Mouse (Mus musculus) heart, postnatal 0 days (tissue): ENCODE measurements around the gene Sun2. TPM values are rescaled to one million over a fixed set of nuclear protein-coding genes. Genes with fewer than 3 reads are reported as not detected.

Experiments
- ATAC-seq: fragments of 200-750 bp; cut with Nextera tagmentation; 2 replicates; pipeline ENCODE4 v1.8.0; 2017; ENCODE audit warnings: low read depth, moderate number of reproducible peaks, moderate library complexity; ENCODE audit not compliant: insufficient read depth
- DNase-seq: peaks from one replicate; pipeline ENCODE4 v3.0.0-alpha.2; 2016; ENCODE audit warnings: low spot score
- H3K27ac ChIP-seq: fragments of 300-500 bp; sonication (generic); 2 replicates; pipeline ENCODE4 v1.5.1; 2014; ENCODE audit warnings: low read depth, mild to moderate bottlenecking
- H3K27me3 ChIP-seq: fragments of 300-500 bp; sonication (generic); 2 replicates; pipeline ENCODE4 v1.6.1; 2014; ENCODE audit warnings: low read length, mixed read lengths; ENCODE audit not compliant: control insufficient read depth, insufficient read depth
- H3K36me3 ChIP-seq: fragments of 300-500 bp; sonication (generic); replicated peaks from 2 replicates; pipeline ENCODE4 v1.6.1; 2014; ENCODE audit warnings: low read length, mixed read lengths; ENCODE audit not compliant: control insufficient read depth, insufficient read depth
- H3K4me1 ChIP-seq: fragments of 300-500 bp; sonication (generic); 2 replicates; pipeline ENCODE4 v1.6.1; 2014; ENCODE audit warnings: antibody characterized with exemption; ENCODE audit not compliant: control insufficient read depth, insufficient read depth
- H3K4me2 ChIP-seq: fragments of 300-500 bp; sonication (generic); 2 replicates; pipeline ENCODE4 v1.6.1; 2014; ENCODE audit warnings: low read depth, mild to moderate bottlenecking, low read length, moderate library complexity
- H3K4me3 ChIP-seq: fragments of 300-500 bp; sonication (generic); 2 replicates; pipeline ENCODE4 v1.5.1; 2014; ENCODE audit warnings: low read depth, low read length
- H3K9ac ChIP-seq: fragments of 300-500 bp; sonication (generic); replicated peaks from 2 replicates; pipeline ENCODE4 v1.6.1; 2014; ENCODE audit warnings: low read depth, low read length, mixed read lengths
- H3K9me3 ChIP-seq: fragments of 300-500 bp; sonication (generic); replicated peaks from 2 replicates; pipeline ENCODE4 v1.6.1; 2016; ENCODE audit warnings: low read length; ENCODE audit not compliant: control insufficient read depth
- CTCF ChIP-seq: IDR thresholded peaks from 2 replicates; pipeline ENCODE4 v1.5.1; 2016; ENCODE audit warnings: antibody characterized with exemption, control low read depth, low read depth
- EP300 ChIP-seq: IDR thresholded peaks from 2 replicates; pipeline ENCODE4 v1.6.1; 2016; ENCODE audit warnings: antibody characterized with exemption, low read depth
- WGBS: fragments of 180-500 bp; shearing (Covaris S2); extraction: QIAGEN DNeasy Blood & Tissue Kit; methylation state at CpG from one replicate; pipeline ENCODE4 v1.1.7; 2014; 5-methylcytosine and 5-hydroxymethylcytosine counted together
- polyA plus RNA-seq: library from polyadenylated mRNA; unstranded; fragments of >200 nt; fragmentation: Nextera tagmentation; extraction: Ambion mirVana; gene quantifications from 2 replicates; pipeline ENCODE4 v1.2.1, GENCODE M21; 2015
- total RNA-seq: library from RNA; depleted of rRNA; stranded (reverse); fragments of >200 nt; gene quantifications from 2 replicates; pipeline ENCODE4 v1.2.3, GENCODE M21; 2014; ENCODE audit warnings: low replicate concordance

Gene Sun2
- total and polyA plus RNA-seq, 2 experiments from 2014 or later, result 4.0 to 71.6 TPM

GRCm38 (mm10) chr15:79749162-79749561 is 6.8 kb upstream of the Sun2 start:
- DNase-seq (no peak), ATAC-seq (no peak)
- Histone ChIP-seq H3K4me2 (no peak overlapping the region), H3K27ac (no peak overlapping the region), H3K4me3 (no peak overlapping the region), H3K27me3 (no peaks in the 10 kb centered on the region), H3K4me1 (no peaks in the 10 kb centered on the region), H3K36me3 (no peaks in the 10 kb centered on the region; the same call in 1 of the 2 replicates), H3K9me3 (no peaks in the 10 kb centered on the region), H3K9ac (no peak overlapping the region)
- WGBS, result 85% methylated on average over 7 of the region's 7 CpGs
- no peak for TF ChIP-seq EP300
- TF ChIP-seq CTCF, result no peak

GRCm38 (mm10) chr15:79747998-79748397 is 5.7 kb upstream of the Sun2 start:
- Histone ChIP-seq H3K4me3 (no peak overlapping the region), H3K4me2 (no peak overlapping the region), H3K9me3 (no peaks in the 10 kb centered on the region), H3K27ac (no peak overlapping the region), H3K4me1 (peaks cover 4% of the 10 kb centered on the region; the same call in 1 of the 2 replicates), H3K36me3 (no peaks in the 10 kb centered on the region; the same call in 1 of the 2 replicates), H3K27me3 (no peaks in the 10 kb centered on the region), H3K9ac (no peak overlapping the region)
- no peak for DNase-seq
- ATAC-seq, result no peak
- WGBS, result 72% methylated on average over 11 of the region's 11 CpGs
- peak; percentile 37 for TF ChIP-seq CTCF
- TF ChIP-seq EP300, result no peak

GRCm38 (mm10) chr15:79745883-79746282 is 3.5 kb upstream of the Sun2 start:
- Histone ChIP-seq H3K36me3 (no peaks in the 10 kb centered on the region; the same call in 1 of the 2 replicates), H3K9me3 (no peaks in the 10 kb centered on the region), H3K4me1 (peaks cover 11% of the 10 kb centered on the region; the same call in 1 of the 2 replicates), H3K27me3 (no peaks in the 10 kb centered on the region), H3K4me2 (no peak overlapping the region), H3K27ac (no peak overlapping the region), H3K9ac (no peak overlapping the region), H3K4me3 (no peak overlapping the region)
- DNase-seq (no peak), ATAC-seq (no peak)
- TF ChIP-seq EP300 (no peak), CTCF (no peak)
- WGBS, result 86% methylated on average over 5 of the region's 5 CpGs

- Histone ChIP-seq H3K36me3 (no peaks in the 10 kb centered on the region; the same call in 1 of the 2 replicates), H3K4me2 (no peak overlapping the region), H3K4me1 (peaks cover 16% of the 10 kb centered on the region), H3K9me3 (no peaks in the 10 kb centered on the region), H3K27me3 (no peaks in the 10 kb centered on the region), H3K4me3 (no peak overlapping the region), H3K27ac (no peak overlapping the region), H3K9ac (no peak overlapping the region)
- TF ChIP-seq EP300 (no peak), CTCF (no peak)
- no peak for ATAC-seq
- DNase-seq, result no peak
- WGBS, result 84% methylated on average over 10 of the region's 10 CpGs
Observed at GRCm38 (mm10) chr15:79745312-79745711, 3.0 kb upstream of the Sun2 start.

GRCm38 (mm10) chr15:79744742-79745141 is 2.4 kb upstream of the Sun2 start:
- ATAC-seq (no peak), DNase-seq (no peak)
- Histone ChIP-seq H3K27me3 (no peaks in the 10 kb centered on the region), H3K27ac (no peak overlapping the region), H3K4me2 (no peak overlapping the region), H3K9ac (no peak overlapping the region), H3K4me3 (no peak overlapping the region), H3K4me1 (peaks cover 21% of the 10 kb centered on the region), H3K36me3 (no peaks in the 10 kb centered on the region; the same call in 1 of the 2 replicates), H3K9me3 (no peaks in the 10 kb centered on the region)
- no peak for TF ChIP-seq EP300
- TF ChIP-seq CTCF, result no peak
- 55% methylated on average over 8 of the region's 8 CpGs for WGBS

- 86% methylated on average over 11 of the region's 11 CpGs for WGBS
Observed at GRCm38 (mm10) chr15:79744001-79744400, 1.7 kb upstream of the Sun2 start.

More at GRCm38 (mm10) chr15:79744001-79744400, 1.7 kb upstream of the Sun2 start:
- H3K4me2 ChIP-seq, result no peak overlapping the region
- H3K27ac ChIP-seq, result no peak overlapping the region
- H3K4me3 ChIP-seq, result no peak overlapping the region
- TF ChIP-seq EP300 (no peak), CTCF (no peak)
- no peaks in the 10 kb centered on the region for H3K9me3 ChIP-seq
- peaks cover 7% of the 10 kb centered on the region; the same call in 1 of the 2 replicates for H3K36me3 ChIP-seq
- H3K4me1 ChIP-seq, result peaks cover 29% of the 10 kb centered on the region
- H3K27me3 ChIP-seq, result no peaks in the 10 kb centered on the region
- ATAC-seq (no peak), DNase-seq (no peak)
- no peak overlapping the region for H3K9ac ChIP-seq
